Mouse (Mus musculus) small intestine, adult 2 months (tissue): ENCODE measurements around the gene Cecr2. TPM values are rescaled to one million over a fixed set of nuclear protein-coding genes. Genes with fewer than 3 reads are reported as not detected.
"Not testable (repeated sequence)": the region's sequence is repeated elsewhere in the genome, so short reads cannot be mapped to it uniquely, and the experiment has no call there.

Source experiments
- H3K27ac ChIP-seq: fragments of 200-500 bp; 2 replicates; pipeline ENCODE4 v1.5.1; 2012; ENCODE audit warnings: low read depth, low read length, control low read depth, inconsistent platforms; ENCODE audit not compliant: insufficient read depth
- H3K27me3 ChIP-seq: fragments of 200-500 bp; 2 replicates; pipeline ENCODE4 v1.6.1; 2012; ENCODE audit warnings: mild to moderate bottlenecking, moderate library complexity, low read length, inconsistent platforms; ENCODE audit not compliant: control insufficient read depth, insufficient read depth
- H3K36me3 ChIP-seq: fragments of 200-500 bp; 2 replicates; pipeline ENCODE4 v1.6.1; 2012; ENCODE audit warnings: mild to moderate bottlenecking, low read length, control low read depth, inconsistent platforms; ENCODE audit not compliant: control insufficient read depth, insufficient read depth
- H3K4me1 ChIP-seq: fragments of 200-500 bp; 2 replicates; pipeline ENCODE4 v1.6.1; 2012; ENCODE audit warnings: low read length, inconsistent platforms, mixed read lengths; ENCODE audit not compliant: control insufficient read depth, insufficient read depth, insufficient read length
- H3K4me3 ChIP-seq: fragments of 200-500 bp; 2 replicates; pipeline ENCODE4 v1.5.1; 2012; ENCODE audit warnings: low read depth, mild to moderate bottlenecking, control low read depth, inconsistent platforms, low read length, moderate library complexity
- CTCF ChIP-seq: fragments of 200-500 bp; IDR thresholded peaks from 2 replicates; pipeline ENCODE4 v1.5.1; 2012; ENCODE audit warnings: low read depth, mild to moderate bottlenecking, control low read depth, inconsistent platforms, low read length, moderate library complexity, mixed read lengths; ENCODE audit not compliant: insufficient replicate concordance, insufficient read length; ENCODE audit errors: extremely low read depth
- POLR2A ChIP-seq: fragments of 200-500 bp; IDR thresholded peaks from 2 replicates; pipeline ENCODE4 v1.6.1; 2012; ENCODE audit warnings: low read depth, mild to moderate bottlenecking, control low read depth, inconsistent platforms, low read length, moderate library complexity
- WGBS: fragments of 180-500 bp; shearing (Covaris S2); methylation state at CpG from one replicate; pipeline ENCODE4 v1.1.7; 2018; 5-methylcytosine and 5-hydroxymethylcytosine counted together
- polyA plus RNA-seq: library from polyadenylated mRNA; depleted of rRNA; stranded (reverse); fragments of >200 nt; gene quantifications from 2 replicates; pipeline ENCODE4 v1.2.3, GENCODE M21; 2012

The Cecr2 gene
- polyA plus RNA-seq, 1 experiment, result 0.46 TPM

DNA sequence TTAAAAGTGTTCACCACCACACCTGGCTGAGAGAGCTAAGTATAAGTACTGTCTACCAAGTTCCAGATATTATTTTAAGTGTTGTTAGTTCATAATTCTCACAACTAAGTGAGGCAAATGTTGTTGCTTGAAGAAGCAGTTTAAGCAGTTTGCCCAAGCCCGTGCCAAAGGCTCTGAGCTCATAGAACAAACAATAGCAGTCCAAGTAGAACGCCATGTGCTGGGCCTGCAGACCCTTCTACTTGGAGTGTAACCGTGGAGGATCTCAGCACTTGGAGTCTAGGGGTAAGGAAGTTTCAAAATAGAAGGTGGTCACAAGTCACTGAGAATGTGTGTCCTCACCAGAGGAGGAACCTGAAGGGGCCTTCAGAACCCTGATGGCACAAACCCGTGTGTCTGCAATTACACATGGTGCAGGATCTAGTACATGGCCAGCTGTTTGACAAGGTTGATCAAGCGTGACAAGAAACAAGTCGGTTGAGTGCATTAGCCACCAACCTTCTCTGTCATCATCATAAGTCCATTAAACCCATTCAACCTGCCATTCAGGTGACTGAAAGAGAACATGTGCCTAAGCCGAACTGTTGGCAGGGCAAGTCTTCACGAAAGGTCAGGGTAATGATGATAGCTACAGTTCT, 30.7 kb upstream of the Cecr2 start:
- 83% methylated on average over 8 of the region's 8 CpGs for WGBS
- no peak overlapping the region for H3K4me3 ChIP-seq
- no peak overlapping the region for H3K27ac ChIP-seq
- TF ChIP-seq POLR2A, result no peak
- no peak for TF ChIP-seq CTCF
- H3K4me1 ChIP-seq, result no peaks in the 10 kb centered on the region
- no peaks in the 10 kb centered on the region for H3K36me3 ChIP-seq
- H3K27me3 ChIP-seq, result no peaks in the 10 kb centered on the region; the same call in 1 of the 2 replicates

DNA sequence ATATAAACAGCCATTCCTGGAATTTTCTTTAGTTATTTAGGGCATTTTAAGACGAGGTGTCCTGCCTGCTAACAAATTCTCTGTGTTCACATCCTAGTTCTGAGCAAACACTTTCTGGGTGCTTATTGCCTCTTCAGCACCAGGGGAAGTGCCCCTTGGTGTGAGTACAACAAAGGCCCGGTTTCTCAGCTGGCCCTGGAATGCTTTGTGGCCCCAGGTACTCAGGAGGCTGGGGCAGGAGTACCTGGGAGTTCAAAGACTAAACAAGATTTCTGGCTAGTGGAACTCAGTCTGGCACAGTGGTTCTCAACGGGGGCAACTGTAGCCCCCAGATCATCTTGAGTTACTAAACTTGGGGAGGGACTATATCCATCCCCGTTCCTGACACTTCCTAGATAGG, 26.6 kb upstream of the Cecr2 start:
- H3K27me3 ChIP-seq, result no peaks in the 10 kb centered on the region
- H3K4me3 ChIP-seq, result no peak overlapping the region
- no peaks in the 10 kb centered on the region for H3K36me3 ChIP-seq
- 45% methylated on average over 4 of the region's 4 CpGs for WGBS
- TF ChIP-seq CTCF, result no peak
- TF ChIP-seq POLR2A, result no peak
- H3K4me1 ChIP-seq, result no peaks in the 10 kb centered on the region
- H3K27ac ChIP-seq, result no peak overlapping the region

DNA sequence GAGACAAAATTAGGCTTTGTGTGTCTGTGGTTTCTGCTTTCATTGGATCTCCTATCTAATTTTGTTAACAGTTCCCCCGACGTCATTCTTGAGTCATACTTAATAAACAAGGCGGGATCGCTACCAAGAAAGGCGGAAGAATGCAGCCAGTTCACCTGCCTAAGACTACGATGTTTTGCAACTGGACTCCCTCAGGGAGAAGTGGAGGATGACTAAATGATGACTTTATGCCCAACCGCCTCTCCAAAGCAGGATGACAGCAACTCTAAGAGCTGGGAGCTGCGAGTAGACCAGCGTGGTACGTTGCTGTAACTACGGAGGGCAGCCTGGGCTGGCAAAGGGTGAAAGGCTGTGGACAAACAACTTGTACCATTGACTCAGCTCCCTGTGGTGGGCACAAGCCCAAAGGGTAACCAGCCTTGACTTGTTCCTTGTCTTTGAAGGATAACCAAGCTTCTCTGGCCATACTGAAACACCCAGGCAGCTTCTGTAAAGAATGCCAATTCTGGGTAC, 24.2 kb upstream of the Cecr2 start:
- Histone ChIP-seq H3K27me3 (no peaks in the 10 kb centered on the region), H3K27ac (no peak overlapping the region), H3K4me1 (no peaks in the 10 kb centered on the region), H3K4me3 (no peak overlapping the region), H3K36me3 (no peaks in the 10 kb centered on the region)
- TF ChIP-seq CTCF (no peak), POLR2A (no peak)
- WGBS, result 84% methylated on average over 11 of the region's 11 CpGs

DNA sequence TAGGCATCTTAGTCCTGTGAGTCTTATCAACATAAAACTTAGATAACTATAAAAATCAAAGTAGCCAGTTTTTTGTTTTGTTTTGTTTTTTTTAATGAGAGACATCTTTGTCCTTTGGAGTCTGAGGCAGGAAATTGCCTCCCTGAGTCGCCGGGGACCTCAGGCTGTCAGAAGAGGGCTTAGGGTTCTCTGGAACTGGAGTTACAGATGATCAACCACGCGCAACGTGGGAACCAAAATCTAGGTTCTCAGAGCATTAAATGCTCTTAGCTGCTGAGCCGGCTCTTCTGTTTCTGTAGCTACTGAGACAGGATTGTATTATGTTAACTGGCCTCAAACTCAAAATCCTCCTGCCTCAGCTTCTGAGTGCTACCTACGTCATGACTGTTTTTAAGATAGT, 22.4 kb upstream of the Cecr2 start:
- 84% methylated on average over 7 of the region's 7 CpGs for WGBS
- Histone ChIP-seq H3K36me3 (no peaks in the 10 kb centered on the region), H3K27ac (no peak overlapping the region), H3K4me1 (no peaks in the 10 kb centered on the region), H3K27me3 (no peaks in the 10 kb centered on the region), H3K4me3 (no peak overlapping the region)
- TF ChIP-seq CTCF (no peak), POLR2A (no peak)

DNA sequence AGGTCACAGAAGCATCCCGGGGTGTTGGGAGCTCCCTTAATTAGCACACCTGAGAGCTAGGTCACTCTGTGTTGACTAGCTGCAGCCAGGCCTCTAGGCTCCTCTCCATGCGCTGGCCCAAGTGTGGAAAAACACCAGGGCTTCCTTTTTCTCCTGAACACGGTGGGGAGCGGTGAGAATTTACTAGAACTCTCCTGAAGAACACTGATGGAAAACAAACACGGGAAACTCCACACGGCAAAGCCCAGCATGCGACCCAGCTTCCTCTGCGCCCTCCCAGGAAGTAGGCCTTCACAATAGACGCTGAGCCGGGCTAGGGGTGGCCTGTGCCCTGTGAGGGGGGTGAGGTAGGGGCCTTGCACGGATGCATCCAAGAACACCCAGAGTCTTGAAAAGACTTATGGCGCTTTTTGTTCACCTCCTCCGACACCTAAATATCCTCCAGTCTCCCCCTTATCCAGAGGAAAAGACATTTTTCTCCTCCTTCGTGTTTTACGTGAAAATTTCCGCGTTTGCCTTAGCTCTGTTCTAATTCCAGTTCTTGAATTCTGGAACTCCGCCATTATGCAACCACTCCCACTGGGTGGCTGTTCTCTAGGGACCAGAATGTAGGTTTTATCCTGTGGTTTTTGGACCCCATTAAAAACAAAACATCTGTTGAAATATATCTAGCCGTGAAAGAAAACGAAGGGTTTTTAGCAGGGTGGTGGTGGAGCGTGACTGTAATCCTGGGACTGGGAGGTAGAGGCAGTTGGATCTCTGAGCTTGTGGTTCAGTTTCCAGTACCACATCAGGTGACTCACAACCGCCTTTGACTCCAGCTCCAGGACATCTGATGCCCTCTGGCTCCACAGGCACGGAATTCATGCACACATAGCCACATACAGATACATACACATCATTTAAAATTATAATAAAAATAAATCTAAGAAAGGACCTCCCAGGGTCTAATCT, 21.5 kb upstream of the Cecr2 start:
- 74% methylated on average over 23 of the region's 23 CpGs for WGBS
- no peak for TF ChIP-seq POLR2A
- TF ChIP-seq CTCF, result no peak
- Histone ChIP-seq H3K27ac (no peak overlapping the region), H3K4me3 (no peak overlapping the region), H3K4me1 (no peaks in the 10 kb centered on the region), H3K27me3 (no peaks in the 10 kb centered on the region), H3K36me3 (no peaks in the 10 kb centered on the region)

DNA sequence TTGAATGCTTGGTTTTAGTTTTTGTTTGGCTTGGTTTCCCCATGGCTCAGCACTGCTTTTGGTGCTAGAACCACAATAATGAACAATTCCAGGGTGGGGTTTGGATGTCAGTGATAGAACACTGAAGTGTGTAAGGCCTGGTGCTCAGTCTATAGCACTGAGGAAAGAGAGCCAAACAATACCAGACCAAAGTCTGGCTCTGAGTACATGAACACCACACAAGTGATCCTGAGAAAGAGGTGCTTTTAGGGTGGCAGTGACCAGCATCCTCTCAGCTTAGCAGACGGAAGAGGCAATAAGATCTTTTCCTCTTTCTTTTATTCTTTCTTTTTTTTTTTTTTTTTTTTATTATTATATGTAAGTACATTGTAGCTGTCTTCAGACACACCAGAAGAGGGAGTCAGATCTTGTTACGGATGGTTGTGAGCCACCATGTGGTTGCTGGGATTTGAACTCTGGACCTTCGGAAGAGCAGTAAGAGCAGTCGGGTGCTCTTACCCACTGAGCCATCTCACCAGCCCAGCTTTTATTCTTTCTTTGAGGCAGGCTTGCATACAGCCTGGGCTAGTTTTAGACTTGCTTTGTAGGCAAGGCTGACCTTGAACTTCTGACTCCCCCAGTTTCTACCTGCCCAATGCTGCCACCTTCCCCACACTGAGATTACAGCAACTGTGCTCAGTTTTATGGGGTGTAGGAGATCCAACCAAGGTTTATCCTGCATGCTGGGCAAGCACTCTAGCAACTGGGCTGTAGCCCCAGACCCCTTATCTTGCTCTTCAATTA, 18.7 kb upstream of the Cecr2 start:
- H3K36me3 ChIP-seq, H3K4me1 ChIP-seq, H3K27ac ChIP-seq, H3K27me3 ChIP-seq, H3K4me3 ChIP-seq: not testable (repeated sequence)
- 75% methylated on average over 3 of the region's 4 CpGs for WGBS

DNA sequence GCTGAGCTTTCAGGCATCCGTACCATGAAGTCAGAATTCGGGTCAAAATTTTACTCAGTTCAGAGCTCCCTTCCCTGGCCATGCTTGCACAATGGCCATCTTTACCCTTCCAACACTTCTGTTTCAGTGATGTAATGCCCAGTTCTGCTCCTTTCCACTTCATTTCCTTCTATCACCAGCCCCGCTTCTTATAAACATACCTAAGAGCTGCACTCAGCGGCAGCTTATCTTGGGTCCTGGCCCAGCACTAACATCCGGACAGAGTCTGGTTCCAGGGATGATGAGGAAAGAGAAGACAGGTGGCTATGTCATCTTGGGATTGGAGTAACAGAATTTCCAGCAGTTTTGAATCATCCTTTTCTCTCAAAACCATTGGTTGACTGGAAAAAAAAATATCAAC, 18.0 kb upstream of the Cecr2 start:
- TF ChIP-seq CTCF (no peak), POLR2A (no peak)
- no peak overlapping the region for H3K4me3 ChIP-seq
- H3K27me3 ChIP-seq, result no peaks in the 10 kb centered on the region
- no peaks in the 10 kb centered on the region for H3K4me1 ChIP-seq
- no peak overlapping the region for H3K27ac ChIP-seq
- WGBS, result 43% methylated on average over 5 of the region's 5 CpGs
- no peaks in the 10 kb centered on the region for H3K36me3 ChIP-seq
